11 mouse cellular contexts compared by ENCODE assay signal in genomic region chr2:154713083-154713482, GRCm38 (mm10). TPM values are rescaled to one million over a fixed set of nuclear protein-coding genes. Genes with fewer than 3 reads are reported as not detected.
DNase-seq lines count a peak whose midpoint lies in the region; ATAC-seq lines count a peak whose summit lies in the region.
"Had no signal": no experiment of that assay in that cellular context is flagged by ENCODE, and none has a peak within 500 bp of the region (broad histone marks: within the 10 kb centered on the region; RNA-seq: fewer than 3 reads in every experiment).

No protein-coding gene starts in this region.

- WGBS in midbrain, embryonic 10.5 days = 56% methylated on average over 5 of the region's 6 CpGs
- WGBS in midbrain, embryonic 13.5 days = 46% methylated on average over 6 of the region's 6 CpGs

- H3K9me3 ChIP-seq in midbrain, embryonic 10.5 days (replicated peaks) = no peaks in the 10 kb centered on the region
- no peaks in the 10 kb centered on the region for H3K9me3 ChIP-seq in midbrain, embryonic 13.5 days

- peaks cover 5% of the 10 kb centered on the region; the same call in 1 of the 2 replicates for H3K27me3 ChIP-seq in midbrain, embryonic 10.5 days (ENCODE audit: low read depth, poor library complexity, severe bottlenecking)
- H3K27me3 ChIP-seq in midbrain, embryonic 13.5 days = 0 out of 2 replicates have a peak, but pooled peaks cover 3% of the 10 kb centered on the region

- H3K4me2 ChIP-seq in midbrain, embryonic 13.5 days (replicated peaks) = no peak overlapping the region

- no peak overlapping the region for H3K4me3 ChIP-seq in midbrain, embryonic 10.5 days
- H3K4me3 ChIP-seq in midbrain, embryonic 13.5 days (replicated peaks) = no peak overlapping the region

- H3K4me1 ChIP-seq in midbrain, embryonic 10.5 days = peaks cover 20% of the 10 kb centered on the region
- no peaks in the 10 kb centered on the region for H3K4me1 ChIP-seq in midbrain, embryonic 13.5 days (replicated peaks)

- no peak for ATAC-seq in midbrain, embryonic 13.5 days

- peak; percentile 29 for DNase-seq in embryo, embryonic 10 days (ENCODE audit: low spot score)
- DNase-seq in embryo, embryonic 9.5 days (ENCODE audit: extremely low spot score) = no peak
- peak; percentile 28 for DNase-seq in midbrain, embryonic 10.5 days (ENCODE audit: low spot score)
- DNase-seq in MEL-GATA-1-ER (ENCODE audit: extremely low read depth, low read depth) = peak; percentile 62
- peak; percentile 31 for DNase-seq in lung, postnatal 10 days
- no peak for DNase-seq in urinary bladder, postnatal 10 days (ENCODE audit: low spot score)
- no peak for DNase-seq in adipocyte (ENCODE audit: low spot score)
- DNase-seq: thymus, adult 2 months had no signal

- H3K27ac ChIP-seq in midbrain, embryonic 10.5 days (replicated peaks) = no peak overlapping the region
- H3K27ac ChIP-seq in midbrain, embryonic 13.5 days = no peak overlapping the region

- H3K9ac ChIP-seq in midbrain, embryonic 13.5 days (replicated peaks) = no peak overlapping the region

- no peaks in the 10 kb centered on the region for H3K36me3 ChIP-seq in midbrain, embryonic 10.5 days
- no peaks in the 10 kb centered on the region for H3K36me3 ChIP-seq in midbrain, embryonic 13.5 days

RNA-seq across cellular contexts. Expression of gene Gm14214, which starts 56.7 kb away (rescaled TPM):
- not detected in 2 replicates for polyA plus RNA-seq in midbrain, embryonic 10.5 days (2016; fragmentation: Nextera tagmentation; extraction: Ambion mirVana)
- not detected in 2 replicates for polyA plus RNA-seq in midbrain, embryonic 13.5 days (2015; fragmentation: Nextera tagmentation; extraction: Ambion mirVana)
- polyA plus RNA-seq: embryonic facial prominence, embryonic 14.5 days; heart, embryonic 16.5 days; thymus, adult 2 months had no signal

Comparison
In these comparisons a context has a peak if more than half of its experiments do, and no peak if none do; other contexts are left out.
1. DNase-seq: peak in embryo, embryonic 10 days (single experiment), midbrain, embryonic 10.5 days (single experiment), MEL-GATA-1-ER (single experiment) and lung, postnatal 10 days (single experiment); none in embryo, embryonic 9.5 days (single experiment), urinary bladder, postnatal 10 days (single experiment) and adipocyte (single experiment).